Mouse (Mus musculus) neural tube, embryonic 15.5 days (tissue): ENCODE data around the gene Gm49378. TPM values are rescaled to one million over a fixed set of nuclear protein-coding genes. Genes with fewer than 3 reads are reported as not detected.

Experiments used
- ATAC-seq: fragments of 200-750 bp; cut with Nextera tagmentation; 2 replicates; pipeline ENCODE4 v1.8.0; 2017; ENCODE audit warnings: mild to moderate bottlenecking, moderate TSS enrichment, moderate library complexity; ENCODE audit not compliant: low FRiP score
- H3K27ac ChIP-seq: fragments of 300-500 bp; sonication (generic); replicated peaks from 2 replicates; pipeline ENCODE4 v1.5.1; 2015; ENCODE audit warnings: mild to moderate bottlenecking, inconsistent platforms
- H3K27me3 ChIP-seq: fragments of 300-500 bp; sonication (generic); replicated peaks from 2 replicates; pipeline ENCODE4 v1.6.1; 2015; ENCODE audit warnings: inconsistent platforms
- H3K36me3 ChIP-seq: fragments of 300-500 bp; sonication (generic); 2 replicates; pipeline ENCODE4 v1.6.1; 2015; ENCODE audit warnings: inconsistent platforms
- H3K4me1 ChIP-seq: fragments of 300-500 bp; sonication (generic); 2 replicates; pipeline ENCODE4 v1.6.1; 2015; ENCODE audit warnings: inconsistent platforms
- H3K4me2 ChIP-seq: fragments of 300-500 bp; sonication (generic); 2 replicates; pipeline ENCODE4 v1.6.1; 2015; ENCODE audit warnings: inconsistent platforms, mild to moderate bottlenecking, moderate library complexity
- H3K4me3 ChIP-seq: fragments of 300-500 bp; sonication (generic); replicated peaks from 2 replicates; pipeline ENCODE4 v1.5.1; 2015; ENCODE audit warnings: mild to moderate bottlenecking, inconsistent platforms
- H3K9ac ChIP-seq: fragments of 300-500 bp; sonication (generic); replicated peaks from 2 replicates; pipeline ENCODE4 v1.6.1; 2015; ENCODE audit warnings: mild to moderate bottlenecking, inconsistent platforms
- H3K9me3 ChIP-seq: fragments of 300-500 bp; sonication (generic); replicated peaks from 2 replicates; pipeline ENCODE4 v1.6.1; 2016; ENCODE audit warnings: inconsistent platforms
- WGBS: fragments of 180-500 bp; shearing (Covaris S2); methylation state at CpG from one replicate; pipeline ENCODE4 v1.1.7; 2015; ENCODE audit warnings: mixed read lengths; 5-methylcytosine and 5-hydroxymethylcytosine counted together
- polyA plus RNA-seq: library from polyadenylated mRNA; unstranded; fragments of >200 nt; fragmentation: Nextera tagmentation; extraction: Ambion mirVana; gene quantifications from 2 replicates; pipeline ENCODE4 v1.2.1, GENCODE M21; 2015

The Gm49378 gene
- polyA plus RNA-seq, 1 experiment from 2014 or later: 1.7 TPM

GRCm38 (mm10) chr14:55584303-55584701 is 53.4 kb downstream of the Gm49378 start:
- 36% methylated on average over 5 of the region's 5 CpGs for WGBS
- Histone ChIP-seq H3K9me3 (no peaks in the 10 kb centered on the region), H3K9ac (peak overlapping the region; percentile 68), H3K4me3 (peak overlapping the region; percentile 55), H3K36me3 (peaks cover 33% of the 10 kb centered on the region), H3K27ac (peak overlapping the region; percentile 70), H3K4me2 (peak overlapping the region; percentile 76), H3K27me3 (no peaks in the 10 kb centered on the region), H3K4me1 (peaks cover 19% of the 10 kb centered on the region)
- ATAC-seq: no peak

DNA sequence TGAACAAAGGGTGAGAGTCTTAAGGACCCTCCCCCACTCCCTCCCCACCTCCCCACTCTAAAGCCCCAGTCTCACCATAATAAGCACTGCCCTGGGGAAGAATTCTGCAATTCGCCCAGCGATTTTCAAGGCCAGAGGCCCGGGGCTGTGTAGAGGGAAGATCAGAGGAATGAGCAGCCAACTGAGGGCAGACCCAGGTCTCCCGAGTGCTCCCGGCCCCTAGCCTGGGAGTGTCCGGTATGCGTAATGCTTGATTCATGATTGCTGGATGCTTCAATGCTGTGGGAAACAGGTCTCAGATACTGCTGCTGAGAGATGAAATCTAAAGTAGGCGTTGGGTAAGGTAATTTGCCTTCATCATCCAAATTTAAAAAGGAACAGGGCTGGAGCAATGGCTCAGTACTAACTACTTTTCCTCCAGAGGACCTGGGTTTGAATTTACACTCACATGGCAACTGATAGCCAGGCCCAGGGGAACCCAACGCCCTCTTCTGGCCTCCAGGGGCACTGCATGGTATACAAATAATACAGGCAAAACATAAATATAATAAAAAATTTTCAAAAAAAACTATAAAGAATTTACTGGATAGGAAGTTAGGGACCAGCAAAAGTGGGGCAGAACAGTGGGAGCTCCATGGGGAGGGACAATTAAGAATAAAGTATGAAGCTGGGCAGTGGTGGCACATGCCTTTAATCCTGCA is 55.6 kb downstream of the Gm49378 start:
- Histone ChIP-seq H3K4me1 (peaks cover 32% of the 10 kb centered on the region), H3K4me3 (no peak overlapping the region), H3K9ac (no peak overlapping the region), H3K36me3 (peaks cover 23% of the 10 kb centered on the region), H3K9me3 (no peaks in the 10 kb centered on the region), H3K27me3 (no peaks in the 10 kb centered on the region), H3K4me2 (no peak overlapping the region), H3K27ac (no peak overlapping the region)
- WGBS: 79% methylated on average over 9 of the region's 9 CpGs
- no peak for ATAC-seq

GRCm38 (mm10) chr14:55580731-55581130 is 57.0 kb downstream of the Gm49378 start:
- Histone ChIP-seq H3K9me3 (no peaks in the 10 kb centered on the region), H3K4me1 (peaks cover 32% of the 10 kb centered on the region), H3K9ac (no peak overlapping the region), H3K4me3 (no peak overlapping the region), H3K4me2 (no peak overlapping the region), H3K27me3 (no peaks in the 10 kb centered on the region), H3K27ac (no peak overlapping the region), H3K36me3 (peaks cover 21% of the 10 kb centered on the region)
- ATAC-seq: no peak
- WGBS: 95% methylated on average over 16 of the region's 16 CpGs

GRCm38 (mm10) chr14:55579511-55580496 is 57.9 kb downstream of the Gm49378 start:
- ATAC-seq: no peak
- Histone ChIP-seq H3K27me3 (no peaks in the 10 kb centered on the region), H3K36me3 (peaks cover 21% of the 10 kb centered on the region), H3K27ac (no peak overlapping the region), H3K4me1 (peaks cover 22% of the 10 kb centered on the region), H3K9me3 (no peaks in the 10 kb centered on the region), H3K9ac (no peak overlapping the region), H3K4me2 (0 out of 2 replicates have a peak overlapping the region, but pooled peaks have one; percentile 91), H3K4me3 (no peak overlapping the region)
- 89% methylated on average over 23 of the region's 23 CpGs for WGBS

Other genes with a start within 250 kb of the Gm49378 start
- gene Dhrs4, start 159.1 kb downstream of the Gm49378 start, polyA plus RNA-seq: 21.5 and 32.8 TPM in 2 replicates
- 21.6 and 25.1 TPM in 2 replicates for gene Carmil3, start 147.2 kb downstream of the Gm49378 start, polyA plus RNA-seq
- gene Cpne6, start 127.5 kb downstream of the Gm49378 start, polyA plus RNA-seq: 17.8 and 20.0 TPM in 2 replicates
- 0.13 and 0.26 TPM in 2 replicates for gene Nrl, start 112.9 kb downstream of the Gm49378 start, polyA plus RNA-seq
- gene Pck2, start 97.6 kb downstream of the Gm49378 start, polyA plus RNA-seq: 30.5 and 30.9 TPM in 2 replicates
- gene Dcaf11, start 77.9 kb downstream of the Gm49378 start, polyA plus RNA-seq: 98.9 and 102 TPM in 2 replicates
- 0.46 and 0.75 TPM in 2 replicates for gene A730061H03Rik, start 77.5 kb downstream of the Gm49378 start, polyA plus RNA-seq
- 1.6 and 2.0 TPM in 2 replicates for gene Fitm1, start 62.3 kb downstream of the Gm49378 start, polyA plus RNA-seq
- 214 and 228 TPM in 2 replicates for gene Psme1, start 59.8 kb downstream of the Gm49378 start, polyA plus RNA-seq
- 49.3 and 56.2 TPM in 2 replicates for gene Emc9, start 52.6 kb downstream of the Gm49378 start, polyA plus RNA-seq
- 186 and 246 TPM in 2 replicates for gene Psme2, start 46.8 kb downstream of the Gm49378 start, polyA plus RNA-seq
- gene Rnf31, start 46.2 kb downstream of the Gm49378 start, polyA plus RNA-seq: 20.4 and 22.0 TPM in 2 replicates
- gene Irf9, start 34.3 kb downstream of the Gm49378 start, polyA plus RNA-seq: 10.4 and 13.2 TPM in 2 replicates
- 15.1 and 16.6 TPM in 2 replicates for gene Rec8, start 19.9 kb downstream of the Gm49378 start, polyA plus RNA-seq
- gene Ipo4, start 1.9 kb downstream of the Gm49378 start, polyA plus RNA-seq: 110 and 121 TPM in 2 replicates
- 62.6 and 72.5 TPM in 2 replicates for gene Tm9sf1, start 5.9 kb upstream of the Gm49378 start, polyA plus RNA-seq
- gene Tssk4, start 12.3 kb upstream of the Gm49378 start, polyA plus RNA-seq: 0.31 and 0.32 TPM in 2 replicates
- gene Mdp1, start 22.6 kb upstream of the Gm49378 start, polyA plus RNA-seq: 76.0 and 79.8 TPM in 2 replicates
- 50.2 and 50.8 TPM in 2 replicates for gene Gmpr2, start 34.0 kb upstream of the Gm49378 start, polyA plus RNA-seq
- 590 and 594 TPM in 2 replicates for gene Nedd8, start 34.2 kb upstream of the Gm49378 start, polyA plus RNA-seq
- 24.9 and 28.3 TPM in 2 replicates for gene Tinf2, start 43.9 kb upstream of the Gm49378 start, polyA plus RNA-seq
- gene Tgm1, start 76.0 kb upstream of the Gm49378 start, polyA plus RNA-seq: 0.31 and 0.96 TPM in 2 replicates
- 56.7 and 65.1 TPM in 2 replicates for gene Rabggta, start 84.4 kb upstream of the Gm49378 start, polyA plus RNA-seq
- 79.7 and 84.6 TPM in 2 replicates for gene Dhrs1, start 107.8 kb upstream of the Gm49378 start, polyA plus RNA-seq
- gene Nop9, start 107.8 kb upstream of the Gm49378 start, polyA plus RNA-seq: 25.1 and 31.5 TPM in 2 replicates
- 0.35 and 0.93 TPM in 2 replicates for gene Cideb, start 120.6 kb upstream of the Gm49378 start, polyA plus RNA-seq
- gene Ltb4r2, start 123.5 kb upstream of the Gm49378 start, polyA plus RNA-seq: 0.42 and 0.88 TPM in 2 replicates
- gene Ltb4r1, start 128.1 kb upstream of the Gm49378 start, polyA plus RNA-seq: 0.42 and 0.80 TPM in 2 replicates
- gene Adcy4, start 146.2 kb upstream of the Gm49378 start, polyA plus RNA-seq: 4.1 and 5.2 TPM in 2 replicates
- gene Ripk3, start 151.0 kb upstream of the Gm49378 start, polyA plus RNA-seq: 2.8 and 14.2 TPM in 2 replicates
- 9.8 and 11.5 TPM in 2 replicates for gene Nfatc4, start 185.2 kb upstream of the Gm49378 start, polyA plus RNA-seq
- gene Nynrin, start 216.1 kb upstream of the Gm49378 start, polyA plus RNA-seq: 9.5 and 10.8 TPM in 2 replicates
- 0.45 and 0.58 TPM in 2 replicates for gene Cbln3, start 246.5 kb upstream of the Gm49378 start, polyA plus RNA-seq
- 11.0 and 11.9 TPM in 2 replicates for gene Khnyn, start 247.1 kb upstream of the Gm49378 start, polyA plus RNA-seq